Mouse (Mus musculus): ENCODE measurements around the gene Oaz2.

Oaz2 gene

DNA sequence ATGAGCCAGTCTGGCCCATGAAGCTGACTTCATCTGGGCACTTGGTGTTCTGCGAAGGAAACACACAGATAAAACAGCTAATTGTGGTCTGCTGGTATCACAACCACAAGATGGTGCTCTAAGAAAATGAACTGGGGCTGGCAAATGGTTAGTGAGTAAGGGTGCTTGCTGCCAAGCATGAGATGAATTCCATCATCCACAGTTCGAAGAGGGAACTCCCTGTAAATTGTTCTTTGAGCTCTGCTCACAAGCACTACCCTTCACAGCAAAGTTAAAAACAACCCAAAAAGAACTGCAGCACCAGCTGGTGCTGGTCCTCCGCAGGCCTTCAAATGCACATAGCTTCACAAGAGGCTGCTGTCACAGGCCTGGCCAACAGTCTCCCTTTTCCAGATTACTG, 27.8 kb downstream of the Oaz2 start:
- peak; percentile 81 for DNase-seq (ENCODE audit: low spot score)

- peak; percentile 76 for DNase-seq (ENCODE audit: low spot score)
These were observed 28.5 kb downstream of the Oaz2 start for GRCm38 (mm10) chr9:65696337-65696736.

- no peak for DNase-seq (ENCODE audit: low spot score)
These were observed 29.6 kb downstream of the Oaz2 start for GRCm38 (mm10) chr9:65697356-65697755.

- DNase-seq (ENCODE audit: low spot score) = peak; percentile 32
These were observed 30.2 kb downstream of the Oaz2 start for GRCm38 (mm10) chr9:65697992-65698391.

- DNase-seq (ENCODE audit: low spot score) = no peak
These were observed 32.7 kb downstream of the Oaz2 start for GRCm38 (mm10) chr9:65700504-65700903.

DNA sequence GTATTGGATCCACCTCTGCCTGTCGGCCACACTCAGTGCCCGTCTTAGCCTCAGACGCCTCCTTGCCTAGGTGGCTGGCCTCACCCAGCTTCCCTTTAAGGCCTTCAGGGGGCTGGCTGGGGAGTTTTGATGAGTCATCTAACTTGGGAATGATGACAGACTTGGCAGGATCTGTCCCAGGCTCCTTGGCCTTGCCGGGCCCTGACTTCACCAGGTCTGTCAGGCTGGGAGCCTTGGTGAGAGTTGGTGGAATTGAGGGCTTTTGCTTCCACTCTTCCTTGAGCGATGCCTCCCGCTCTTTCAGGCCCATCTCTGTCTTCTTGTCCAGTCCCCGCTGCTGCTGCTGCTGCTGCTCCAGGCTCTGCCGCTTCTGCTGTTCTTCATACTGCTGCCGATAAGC, 34.5 kb downstream of the Oaz2 start:
- DNase-seq (ENCODE audit: low spot score) = peak; percentile 45

GRCm38 (mm10) chr9:65703241-65703640, 35.4 kb downstream of the Oaz2 start:
- DNase-seq (ENCODE audit: low spot score) = no peak

GRCm38 (mm10) chr9:65703926-65704595, 36.3 kb downstream of the Oaz2 start:
- DNase-seq (ENCODE audit: low spot score) = no peak

GRCm38 (mm10) chr9:65718195-65718594, 50.4 kb downstream of the Oaz2 start:
- no peak for DNase-seq (ENCODE audit: low spot score)

DNA sequence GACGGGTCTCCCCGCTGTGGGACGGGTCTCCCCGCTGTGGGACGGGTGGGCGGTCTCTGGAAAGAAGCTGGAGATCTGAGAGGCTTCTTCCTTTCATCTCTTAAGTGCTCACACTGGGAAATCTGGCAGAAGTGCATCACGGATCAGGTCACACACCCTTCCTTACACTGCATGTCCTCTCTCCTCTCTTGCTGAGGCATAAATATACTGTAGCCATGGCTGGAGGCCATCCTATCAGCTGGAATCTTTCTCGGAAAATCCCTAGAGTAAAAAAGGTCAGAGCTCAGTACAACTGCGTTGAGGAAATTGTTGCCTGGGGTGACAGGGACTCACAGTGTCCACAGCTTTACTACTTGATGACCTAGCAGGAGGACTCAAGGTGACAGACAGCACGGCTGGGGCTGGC, 53.4 kb downstream of the Oaz2 start:
- DNase-seq (ENCODE audit: low spot score) = peak; percentile 38

DNA sequence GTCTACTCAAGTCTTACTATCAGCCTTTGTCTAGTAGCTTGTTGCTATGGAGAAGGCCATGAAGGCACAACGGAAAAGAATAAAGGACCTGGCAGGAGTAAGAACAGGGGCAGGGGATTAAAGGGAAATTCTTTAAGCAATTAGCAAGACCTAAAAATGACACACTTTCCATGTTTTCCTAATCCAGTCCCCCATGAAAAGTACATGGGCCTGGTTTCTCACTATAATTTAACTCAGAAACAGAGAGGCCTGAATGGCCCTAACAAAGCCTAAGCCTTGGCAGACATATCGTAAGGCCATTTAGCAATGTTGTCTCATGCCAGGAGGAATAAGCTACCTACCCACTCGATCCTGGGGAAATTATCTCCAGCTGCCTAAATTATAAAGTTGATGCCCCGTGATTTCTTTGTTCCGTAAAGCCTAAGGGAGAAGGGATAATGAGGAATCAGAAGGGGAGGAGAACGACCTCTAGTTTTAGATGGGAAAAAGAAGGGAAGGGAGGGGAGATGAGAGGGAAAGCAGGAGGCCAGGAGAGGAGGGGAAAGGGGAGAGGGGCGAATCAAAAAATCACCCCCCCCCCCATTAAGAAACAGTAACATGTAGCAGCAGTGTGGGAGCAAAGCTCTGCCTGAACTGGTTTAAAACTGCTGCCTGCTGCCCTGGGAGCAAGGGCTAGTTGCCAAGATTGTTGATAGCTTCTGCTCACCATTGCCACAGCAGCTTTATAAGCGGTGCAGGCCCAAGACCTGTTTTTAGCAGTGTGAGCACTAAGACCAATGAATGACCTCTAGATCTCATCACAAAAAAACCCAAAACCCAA, 56.9 kb downstream of the Oaz2 start:
- peak; percentile 90 for DNase-seq (ENCODE audit: low spot score)

- DNase-seq (ENCODE audit: low spot score) = no peak
These were observed 57.5 kb downstream of the Oaz2 start for GRCm38 (mm10) chr9:65725291-65725622.

DNA sequence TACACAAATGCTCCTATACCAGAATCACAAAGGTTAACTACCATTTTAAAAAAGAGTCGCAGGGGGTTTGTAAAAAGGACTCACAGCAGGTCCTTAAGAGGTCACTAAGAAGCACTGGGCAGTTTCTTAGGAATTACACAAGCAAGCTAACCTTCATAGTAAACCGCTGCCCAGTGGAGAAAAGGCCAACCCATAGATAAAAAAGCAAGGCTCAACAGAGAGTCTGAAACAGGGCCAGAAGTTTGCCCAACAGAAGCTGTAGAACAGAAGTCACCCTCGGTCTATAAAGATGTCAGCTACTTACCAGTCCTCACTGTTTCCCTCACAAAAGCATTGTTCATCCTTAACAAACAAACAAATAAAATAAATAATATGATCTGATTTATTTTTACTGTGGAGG, 58.6 kb downstream of the Oaz2 start:
- DNase-seq (ENCODE audit: low spot score) = peak; percentile 97

- peak; percentile 25 for DNase-seq (ENCODE audit: low spot score)
These were observed 59.7 kb downstream of the Oaz2 start for GRCm38 (mm10) chr9:65727491-65727890.

DNA sequence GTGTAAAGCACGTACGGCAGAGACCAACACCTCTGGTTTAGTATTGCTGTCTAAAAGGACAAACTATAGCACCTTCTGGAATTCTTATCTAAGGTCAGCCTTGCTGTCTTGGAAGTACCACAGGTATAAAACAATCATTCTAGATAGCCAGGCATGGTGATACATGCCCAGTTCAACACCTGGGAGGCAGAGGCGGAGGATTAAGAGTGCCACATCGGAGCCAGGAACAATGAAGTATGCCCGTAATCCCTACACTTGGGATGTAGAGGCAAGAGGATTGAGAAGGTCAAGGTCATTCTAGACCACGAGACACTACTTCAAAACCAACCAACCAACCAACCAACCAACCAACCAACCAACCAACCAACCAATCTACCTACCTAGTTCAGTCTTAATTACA, 60.8 kb downstream of the Oaz2 start:
- no peak for DNase-seq (ENCODE audit: low spot score)

GRCm38 (mm10) chr9:65734931-65735330, 67.1 kb downstream of the Oaz2 start:
- DNase-seq (ENCODE audit: low spot score) = no peak

Data from adipocyte (in vitro differentiated cells).